Mouse (Mus musculus) kidney, postnatal 10 days (tissue): ENCODE results near the gene Tmem150a.
A peak's percentile ranks its signal among the peaks of the same experiment; 100 is the strongest.

ENCODE experiments used
- DNase-seq: peaks from one replicate; pipeline ENCODE4 v3.0.0; 2021; ENCODE audit warnings: mixed read lengths

Tmem150a gene

DNA sequence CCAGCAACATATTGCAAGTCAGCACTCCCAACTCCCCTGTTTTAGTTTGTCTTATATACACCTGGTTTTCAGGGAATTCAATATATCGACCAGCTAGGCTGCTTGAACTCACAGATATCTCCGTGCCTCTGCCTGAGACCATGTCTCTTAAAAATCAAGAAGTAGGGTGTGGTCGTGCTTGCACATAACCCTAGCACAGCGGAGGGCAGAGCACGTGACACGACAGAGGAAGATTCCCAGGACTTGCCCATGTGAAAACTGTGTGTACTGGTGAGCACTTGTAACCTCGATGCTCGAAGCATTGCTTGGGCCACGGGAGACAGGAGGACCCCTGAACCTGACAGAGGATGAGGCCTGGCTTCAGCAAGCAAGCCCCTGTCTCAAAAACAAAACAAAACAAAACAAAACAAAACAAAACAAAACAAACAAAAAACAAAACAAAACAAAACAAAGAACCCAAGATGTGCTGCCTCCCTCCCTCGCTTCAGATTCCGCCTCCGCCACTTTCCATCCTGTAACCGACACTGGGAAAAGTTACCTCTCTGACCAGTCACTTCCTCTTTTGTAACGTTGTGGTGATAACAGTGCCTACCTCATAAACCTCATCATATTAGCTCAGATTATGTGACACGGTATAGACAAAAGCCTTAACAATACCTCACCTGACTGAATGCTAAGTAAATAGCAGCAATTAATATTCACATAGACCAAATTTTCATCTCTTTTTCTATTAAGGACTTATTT, 19.7 kb downstream of the Tmem150a start:
- no peak for DNase-seq

DNA sequence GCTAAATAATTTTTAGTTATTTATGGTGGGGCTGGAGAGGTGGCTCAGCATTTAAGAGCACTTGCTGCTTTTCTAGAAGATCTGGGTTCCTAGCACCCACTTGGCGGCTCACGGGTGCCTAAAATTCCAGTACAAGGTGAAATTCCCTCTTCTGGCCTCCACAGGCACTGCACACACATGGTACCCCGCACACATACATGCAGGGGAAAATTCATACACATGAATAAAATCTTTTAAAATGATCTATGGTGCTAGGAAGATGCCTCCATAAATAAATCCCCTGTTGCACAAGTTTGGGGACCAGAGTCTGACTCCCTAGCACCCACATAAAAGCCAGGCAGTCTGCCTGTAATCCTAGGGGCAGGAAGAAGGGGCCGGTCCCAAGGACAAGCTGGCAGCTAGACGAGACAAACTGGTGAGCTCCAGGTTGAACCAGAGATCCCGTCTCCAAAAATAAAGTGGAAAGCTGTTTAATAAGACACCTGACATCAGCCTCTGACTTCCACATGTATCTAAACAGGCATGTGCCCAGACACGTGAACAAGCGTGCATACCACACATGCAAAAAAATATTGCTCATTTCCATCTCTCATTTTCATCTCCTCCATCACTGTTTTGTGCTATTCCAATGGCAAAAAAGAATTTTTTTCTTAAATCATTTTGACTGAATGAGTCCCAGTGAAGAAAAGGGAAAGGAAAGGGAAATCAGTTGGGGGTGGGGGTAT, 23.4 kb downstream of the Tmem150a start:
- no peak for DNase-seq

DNA sequence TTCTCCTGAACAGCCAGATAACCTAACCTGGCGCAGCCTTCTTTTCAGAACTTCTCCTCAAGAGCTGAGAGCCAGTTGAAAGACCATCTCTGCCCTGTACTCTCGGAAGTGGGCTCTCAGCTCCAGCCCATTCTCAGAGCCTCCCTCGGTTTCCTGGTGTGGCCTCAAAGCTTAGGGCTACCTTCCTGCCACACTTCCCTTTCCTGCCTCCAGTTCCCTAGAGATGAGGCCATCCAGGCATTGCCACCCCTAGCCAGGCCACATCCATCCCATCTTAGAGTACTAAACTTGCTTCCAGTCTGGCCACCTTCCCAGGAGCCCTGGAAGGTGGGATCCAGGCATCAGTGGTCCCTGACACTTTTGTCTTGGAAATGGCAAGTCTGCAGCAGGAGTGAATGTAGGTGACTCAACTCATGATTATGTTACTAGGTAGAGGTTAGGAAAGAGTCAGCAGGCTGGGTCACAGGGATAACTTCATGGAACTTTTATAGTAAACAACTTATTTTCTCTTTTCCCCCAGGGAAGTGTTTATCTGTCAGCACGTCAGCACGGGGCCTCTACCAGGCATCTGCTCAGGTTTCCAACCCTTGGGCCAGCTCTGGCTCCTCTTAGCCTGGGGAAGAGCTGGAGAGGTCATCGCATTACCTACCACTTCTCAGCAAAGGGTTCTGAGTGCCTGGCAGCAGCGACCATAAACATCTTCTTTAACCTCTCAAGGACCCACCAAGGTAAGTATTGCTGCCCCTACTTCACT, 24.3 kb downstream of the Tmem150a start:
- peak; percentile 55 for DNase-seq

DNA sequence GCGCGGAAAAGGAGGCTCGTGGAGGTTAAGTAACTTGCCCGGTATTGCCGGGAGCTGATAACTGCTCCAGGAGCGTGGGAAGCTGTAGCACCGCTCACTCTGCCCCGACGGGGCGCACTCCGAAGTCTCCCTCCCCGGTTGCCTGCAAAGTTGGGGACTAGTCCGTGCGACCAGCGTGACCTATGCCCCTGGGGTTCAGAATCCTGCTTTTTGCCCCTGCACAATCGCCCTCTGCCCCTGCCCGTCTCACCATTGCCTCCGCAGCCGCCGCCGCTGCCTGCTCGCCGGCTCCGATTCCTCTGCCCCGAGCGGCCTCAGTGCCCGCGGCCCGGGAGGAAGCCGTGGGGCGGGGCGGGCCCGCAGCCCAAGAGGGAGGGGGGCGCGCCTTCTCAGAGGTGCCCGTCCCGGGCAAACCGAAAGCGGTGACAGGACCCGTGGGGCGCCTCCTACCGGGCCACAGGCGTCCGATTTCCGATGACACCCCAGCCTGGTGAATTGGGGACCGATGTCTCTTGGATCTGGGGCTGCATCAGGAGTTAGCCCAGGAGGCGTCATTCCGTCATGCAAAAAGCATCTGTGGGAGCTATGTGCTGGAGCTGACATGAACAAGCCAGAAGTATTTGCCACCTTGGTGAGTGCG, 25.0 kb downstream of the Tmem150a start, which contains the start of gene Vamp5:
Gene Vamp5 (minus strand): TSS at position 338 of the 640 bp plus-strand sequence.
- peak; percentile 91 for DNase-seq

DNA sequence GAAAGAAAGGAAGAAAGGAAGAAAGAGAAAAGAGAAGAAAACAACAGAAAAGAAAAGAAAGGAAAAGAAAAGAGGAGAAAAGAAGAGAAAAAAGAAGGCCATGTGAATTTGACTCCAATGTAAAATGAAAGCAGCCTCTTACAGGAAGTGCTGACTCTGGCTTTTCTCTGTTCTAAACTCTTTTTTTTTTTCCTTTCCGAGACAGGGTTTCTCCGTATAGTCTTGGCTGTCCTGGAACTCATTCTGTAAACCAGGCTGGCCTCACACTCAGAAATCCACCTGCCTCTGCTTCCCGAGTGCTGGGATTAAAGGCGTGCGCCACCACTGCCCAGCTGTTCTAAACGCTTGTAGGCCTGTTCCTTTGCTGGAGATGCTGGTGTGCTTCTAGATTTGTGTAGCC, 27.2 kb downstream of the Tmem150a start:
- DNase-seq: no peak

DNA sequence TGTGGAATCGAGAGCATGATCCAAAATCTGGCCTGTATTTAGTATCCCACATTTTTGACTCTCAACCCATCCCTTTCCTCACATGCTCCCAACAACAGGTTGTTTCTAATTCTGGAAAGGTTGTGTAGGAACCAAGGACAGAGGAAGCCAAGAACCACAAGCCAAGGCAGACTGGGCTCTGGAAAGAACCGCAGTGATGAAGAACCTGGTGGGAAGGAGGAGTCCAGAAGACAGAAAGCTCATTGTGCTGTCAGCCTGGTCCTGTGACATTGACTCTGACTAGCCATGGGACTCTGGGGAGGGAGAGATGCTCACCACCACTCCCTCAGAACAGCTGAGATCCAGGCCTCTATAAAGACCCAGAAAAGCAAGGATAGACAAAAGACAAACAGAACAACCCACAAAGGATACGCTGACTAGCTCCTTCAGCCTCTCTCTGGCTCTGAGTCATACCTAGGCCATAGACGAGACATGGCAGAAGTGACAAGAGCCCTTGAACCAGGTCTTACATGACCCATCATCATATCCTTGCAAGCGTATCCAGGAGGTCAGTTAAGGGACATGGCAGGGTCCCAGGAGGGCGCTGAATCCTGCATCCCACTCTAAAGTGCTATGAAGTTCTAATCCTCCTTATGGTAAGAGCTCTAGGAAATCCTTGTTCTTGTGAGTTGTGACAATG, 28.0 kb downstream of the Tmem150a start:
- no peak for DNase-seq

DNA sequence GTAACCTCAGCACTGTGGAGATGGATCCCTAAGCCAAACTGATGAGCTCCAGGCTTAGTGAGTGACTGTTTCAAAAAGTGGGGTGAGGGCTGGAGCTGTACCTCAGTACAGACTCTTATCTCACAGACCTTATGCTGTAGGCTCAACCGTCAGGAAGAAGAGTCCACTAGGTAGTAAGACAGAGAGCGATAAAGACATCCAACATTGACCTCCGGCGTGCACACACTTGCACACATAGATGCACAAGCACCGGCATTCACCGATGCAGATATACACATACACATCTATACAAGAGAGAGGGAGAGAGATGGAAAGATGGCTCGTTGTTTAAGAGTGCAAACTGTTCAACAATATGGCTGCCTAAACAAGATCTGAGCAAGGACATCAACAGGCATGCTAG, 28.7 kb downstream of the Tmem150a start:
- DNase-seq: no peak

DNA sequence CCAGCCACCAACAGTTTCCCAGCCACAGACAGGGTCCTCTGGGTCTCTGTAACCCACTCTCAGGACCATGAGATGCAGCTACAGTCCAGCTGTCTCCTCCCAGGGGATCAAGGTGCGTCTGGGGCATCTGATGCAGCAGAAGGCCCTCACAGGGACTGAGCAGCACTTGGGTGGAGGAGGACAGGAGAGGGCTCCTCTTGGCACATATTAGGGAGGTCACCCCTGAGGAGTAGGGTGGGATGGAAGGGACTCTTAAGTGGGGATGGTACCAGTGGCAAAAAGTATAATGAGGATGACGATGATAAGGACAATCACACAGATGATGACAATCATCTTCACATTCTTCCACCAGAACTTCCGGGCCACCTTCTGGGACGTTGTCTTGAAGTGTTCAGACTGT, 30.0 kb downstream of the Tmem150a start:
- DNase-seq: no peak

DNA sequence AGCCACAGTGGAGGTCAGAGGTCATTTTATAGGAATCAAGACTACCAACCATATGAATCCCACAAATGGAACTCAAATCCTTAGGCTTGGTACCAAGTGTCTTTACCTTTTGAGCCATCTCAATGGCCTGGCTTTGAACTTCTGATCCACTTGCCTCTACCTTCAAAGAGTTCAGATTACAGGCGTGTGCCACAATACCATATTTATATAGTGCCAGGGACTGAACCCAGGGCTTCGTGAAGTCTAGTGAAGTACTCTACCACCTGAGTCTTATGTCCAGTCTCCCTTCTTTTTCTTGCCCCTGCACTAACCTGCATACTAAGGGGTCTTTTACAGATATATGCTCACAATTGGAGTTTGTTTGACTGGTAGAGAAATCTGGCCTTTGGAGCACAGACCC, 31.3 kb downstream of the Tmem150a start:
- DNase-seq: no peak

DNA sequence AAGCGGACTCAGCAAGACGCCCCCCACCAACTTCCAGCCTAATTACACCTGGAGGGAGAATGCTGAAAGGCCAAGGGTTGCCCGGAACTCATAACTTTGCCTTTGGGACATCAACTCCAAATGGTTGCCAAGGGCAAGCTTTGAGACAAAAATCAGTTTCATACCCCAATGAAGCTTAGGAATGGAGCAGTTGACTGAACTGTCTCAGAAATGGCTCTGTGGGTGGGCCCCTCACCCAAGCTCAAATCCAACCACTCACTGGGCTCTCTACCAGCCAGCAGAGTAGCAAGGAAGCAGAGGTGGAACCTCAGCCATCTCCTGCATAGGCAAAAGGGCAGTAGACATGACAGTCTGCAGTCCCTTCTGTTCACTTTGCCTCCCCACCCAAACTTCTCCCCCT, 32.6 kb downstream of the Tmem150a start:
- DNase-seq: no peak

DNA sequence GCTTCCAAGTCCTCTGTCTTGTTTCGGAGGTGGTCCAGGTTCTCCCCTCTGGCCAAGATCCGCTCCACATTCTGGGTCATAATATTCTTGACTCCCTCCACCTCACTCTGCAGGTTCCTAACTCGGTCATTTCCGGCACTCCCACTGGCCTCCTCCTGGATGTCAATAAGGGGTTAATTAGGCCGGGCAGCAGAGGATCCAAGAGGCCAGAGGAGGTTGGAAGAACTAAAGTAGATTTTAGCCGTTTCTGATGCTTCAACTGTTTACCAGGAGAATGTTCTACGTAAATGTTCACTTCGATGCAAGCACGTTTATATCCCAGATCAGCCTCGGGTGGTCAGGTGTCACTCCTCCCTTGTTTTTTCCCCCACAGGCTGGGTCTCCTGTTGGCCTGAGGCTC, 33.0 kb downstream of the Tmem150a start:
- DNase-seq: no peak

DNA sequence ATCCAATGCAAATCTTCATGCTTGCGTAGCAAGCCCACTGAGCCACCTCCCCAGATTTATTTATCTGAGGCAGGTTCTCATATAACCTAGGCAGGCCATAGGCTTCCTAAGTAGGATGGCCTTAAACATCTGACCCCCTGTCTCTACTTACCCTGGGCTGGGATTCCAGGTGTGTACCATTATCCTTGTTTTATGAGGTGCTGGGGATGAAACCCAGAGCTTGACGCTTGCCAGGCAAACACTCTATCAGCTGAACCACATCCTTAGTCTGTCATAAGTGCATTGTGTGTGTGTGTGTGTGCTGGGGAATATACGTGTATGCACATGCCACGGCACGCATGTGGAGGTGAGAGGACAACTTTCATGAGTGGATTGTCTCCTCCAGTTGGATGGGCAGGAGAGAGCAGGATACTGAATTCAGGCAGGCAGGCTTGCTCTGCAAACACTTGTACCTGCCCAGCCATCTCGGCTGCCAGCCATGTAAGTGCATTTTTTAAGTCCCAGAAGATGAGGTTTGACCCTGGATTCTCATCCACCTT, 33.6 kb downstream of the Tmem150a start:
- DNase-seq: no peak

DNA sequence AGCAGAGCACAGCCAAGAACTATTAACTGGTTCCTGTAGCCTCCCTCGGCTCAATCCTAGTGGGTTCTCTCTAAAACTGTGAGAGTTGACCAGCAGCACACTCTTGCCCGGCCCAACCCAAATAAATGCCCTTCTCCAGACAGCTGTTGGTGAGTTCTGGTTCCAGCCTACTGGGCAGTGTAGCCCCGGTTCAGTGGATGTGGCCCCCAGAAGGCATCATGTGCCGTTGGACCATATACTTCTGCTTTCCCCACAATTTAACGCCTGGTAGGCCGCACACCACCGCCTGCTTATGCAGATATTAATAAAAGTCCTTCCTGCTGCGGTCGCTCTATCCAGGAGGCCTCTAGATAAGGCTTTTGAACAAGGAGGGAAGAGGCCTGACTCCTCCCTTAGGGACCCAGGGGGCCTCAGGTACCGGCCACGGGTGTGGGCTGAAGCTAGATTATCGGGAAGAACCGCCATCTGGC, 34.3 kb downstream of the Tmem150a start:
- peak; percentile 60 for DNase-seq

DNA sequence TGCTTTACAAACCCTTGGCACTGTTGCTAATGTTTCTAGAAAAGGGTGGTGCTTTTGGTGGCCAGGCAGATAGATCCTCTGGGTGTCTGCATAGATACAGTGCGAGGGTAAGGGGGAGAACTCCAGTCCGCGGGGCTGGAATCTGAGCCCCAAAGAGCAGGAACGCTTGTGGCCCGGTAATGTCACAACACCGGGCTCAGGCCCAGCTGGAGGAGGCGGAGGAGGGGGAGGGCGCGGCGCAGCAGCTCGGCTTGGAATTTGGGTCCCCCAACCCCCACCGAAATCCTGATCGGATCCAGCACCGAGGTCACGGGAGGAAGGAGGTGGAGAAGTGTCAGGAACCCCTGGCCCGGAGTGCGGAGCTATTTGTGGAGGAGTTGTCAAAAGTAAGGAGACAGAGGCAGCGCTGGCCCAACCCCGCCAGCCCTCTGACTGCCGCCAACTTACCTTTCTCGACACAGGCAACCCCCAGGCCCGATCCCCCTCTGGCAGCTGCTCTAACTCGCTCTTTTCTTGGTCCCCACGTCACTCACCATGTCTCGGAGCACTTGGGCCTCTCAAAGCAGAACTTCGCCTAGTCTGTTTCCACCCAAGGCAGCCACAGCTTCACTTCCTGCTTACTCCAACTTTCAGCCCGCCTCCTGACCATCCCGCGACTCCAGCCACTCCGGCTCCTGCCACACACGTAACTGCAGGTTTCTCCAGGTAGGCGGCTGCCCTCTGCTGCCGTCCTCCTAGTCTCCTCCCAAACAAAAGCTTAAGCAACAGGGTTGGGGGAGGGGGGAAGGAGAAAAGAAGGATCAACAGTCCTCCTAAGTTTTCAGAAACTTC, 34.9 kb downstream of the Tmem150a start, which contains the start of gene Vamp8:
Gene Vamp8 (minus strand): TSS at position 763 of the 831 bp plus-strand sequence.
- DNase-seq: peak; percentile 93

DNA sequence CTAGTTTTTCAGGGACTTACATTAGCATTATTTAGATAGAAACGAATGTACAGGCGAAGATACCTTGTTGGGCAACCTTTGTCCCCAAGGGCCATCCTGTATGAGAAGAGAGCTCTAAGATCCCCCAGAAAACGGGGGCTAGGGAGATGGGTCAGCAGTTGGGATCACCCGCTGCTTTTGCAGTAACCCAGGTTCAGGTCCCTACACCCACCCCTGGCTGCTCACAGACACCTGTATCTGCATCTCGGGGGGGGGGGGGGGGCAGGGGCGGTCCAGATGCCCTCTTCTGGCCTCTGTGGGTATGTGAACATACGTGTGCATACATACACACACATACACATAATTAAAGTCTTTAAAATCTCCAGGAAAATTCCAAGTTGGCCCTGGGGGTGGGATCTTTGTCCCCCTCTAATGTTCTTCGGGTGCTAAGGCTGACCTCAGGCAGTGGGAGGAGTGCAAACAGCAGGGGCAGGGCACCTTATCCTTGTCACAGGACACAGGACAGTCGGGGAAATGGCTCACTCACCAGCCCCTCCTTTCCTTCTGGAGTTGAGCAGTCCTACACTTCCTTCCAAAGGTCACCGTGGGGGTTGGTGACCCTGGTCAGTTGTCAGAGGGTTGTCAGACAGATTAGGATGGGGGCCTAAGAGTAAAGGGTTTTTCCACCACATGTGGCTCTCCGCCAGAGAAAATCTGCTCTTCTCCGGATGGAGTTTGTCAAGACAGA, 35.7 kb downstream of the Tmem150a start:
- peak; percentile 95 for DNase-seq

DNA sequence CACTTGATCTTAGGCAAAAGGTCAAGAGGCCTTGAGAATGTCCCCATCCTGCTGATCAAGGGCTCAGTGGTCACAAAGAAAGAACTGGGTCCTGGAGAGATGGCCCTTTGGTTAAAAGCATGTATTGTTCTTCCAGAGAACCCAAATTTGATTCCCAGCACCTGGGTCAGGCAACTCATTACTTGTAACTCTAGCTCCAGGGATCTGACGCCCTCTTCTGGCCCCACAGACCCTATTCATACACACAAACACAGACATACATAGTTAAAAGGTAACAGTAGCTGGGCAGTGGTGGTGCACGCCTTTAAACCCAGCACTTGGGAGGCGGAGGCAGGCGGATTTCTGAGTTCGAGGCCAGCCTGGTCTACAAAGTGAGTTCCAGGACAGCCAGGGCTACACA, 37.1 kb downstream of the Tmem150a start:
- no peak for DNase-seq

DNA sequence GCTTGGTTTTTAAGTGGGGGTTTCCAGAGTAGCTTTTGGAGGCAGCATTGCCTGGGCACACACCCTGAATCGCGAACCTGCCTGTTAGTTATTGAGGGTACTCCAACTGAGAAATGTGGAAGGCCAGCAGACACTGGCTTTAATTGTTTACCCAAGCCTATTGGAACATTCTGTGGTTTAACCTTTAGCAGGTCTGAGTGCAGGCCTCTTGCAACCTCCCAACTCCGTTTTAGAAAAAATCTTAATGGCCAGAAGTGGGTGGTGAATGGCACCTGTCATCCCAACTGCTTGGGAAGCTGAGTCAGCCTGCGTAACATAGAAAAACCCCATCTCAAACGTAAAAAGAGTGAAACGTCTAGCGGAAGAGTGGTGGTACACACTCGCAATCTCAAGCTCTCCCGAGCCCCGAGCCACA, 41.6 kb downstream of the Tmem150a start:
- no peak for DNase-seq

DNA sequence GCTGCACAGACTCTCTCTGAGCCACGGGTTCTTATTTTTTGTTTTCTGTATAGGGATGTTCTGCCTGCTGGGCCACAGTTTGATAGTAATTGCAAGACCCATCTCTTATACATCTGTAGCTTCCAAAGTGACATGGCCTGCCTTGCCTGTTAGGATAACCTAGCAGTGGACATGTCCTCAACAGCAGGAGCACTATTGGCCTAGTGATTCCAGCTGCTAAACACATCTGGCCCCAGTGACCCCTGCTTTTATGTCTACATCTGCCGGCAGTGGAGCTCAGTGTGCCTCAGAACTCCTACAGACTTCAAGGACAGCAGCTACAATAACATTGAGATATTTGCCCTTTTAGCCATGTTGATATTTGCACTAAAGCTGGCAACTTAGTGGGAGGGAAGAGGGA, 44.7 kb downstream of the Tmem150a start:
- no peak for DNase-seq

DNA sequence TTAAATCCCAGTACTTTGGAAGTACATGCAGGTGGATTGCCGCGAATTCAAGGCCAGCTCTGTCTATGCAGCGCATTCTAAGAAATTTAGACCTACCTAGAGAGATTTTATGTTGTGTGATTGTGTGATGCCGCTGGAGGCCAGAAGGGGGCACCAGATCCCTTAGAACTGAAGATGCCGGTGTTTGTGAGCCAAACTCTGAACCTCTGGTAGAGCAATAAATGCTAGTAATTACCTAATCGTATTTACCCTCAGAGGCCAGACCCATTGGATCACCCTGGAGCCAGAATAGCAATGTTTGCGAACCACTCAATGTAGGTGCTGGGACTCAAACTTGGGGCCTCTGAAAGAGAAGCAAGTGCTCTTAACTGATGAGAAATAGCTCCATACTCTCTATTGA, 46.6 kb downstream of the Tmem150a start:
- DNase-seq: peak; percentile 88

DNA sequence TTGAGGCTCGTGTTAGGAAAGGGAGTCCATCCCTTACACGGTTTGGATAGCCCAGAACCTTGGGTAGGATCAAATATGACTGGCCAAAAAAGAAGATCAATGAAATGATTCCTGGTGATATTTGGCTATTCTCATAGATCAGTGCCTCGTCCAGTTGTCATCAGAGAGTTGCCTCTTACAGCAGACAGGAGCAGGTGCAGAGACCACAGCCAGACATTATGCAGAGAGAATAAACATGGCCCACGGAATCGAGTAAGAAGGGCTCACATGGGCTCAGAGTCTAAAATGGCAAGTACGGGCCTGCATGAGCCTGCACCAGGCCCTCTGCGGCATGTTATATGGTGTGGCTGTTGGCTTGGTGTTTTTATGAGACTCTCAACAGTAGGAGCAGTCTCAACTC, 50.1 kb downstream of the Tmem150a start:
- no peak for DNase-seq
